Comparison of ENCODE assay signal across 13 mouse cellular contexts in the genomic region with DNA sequence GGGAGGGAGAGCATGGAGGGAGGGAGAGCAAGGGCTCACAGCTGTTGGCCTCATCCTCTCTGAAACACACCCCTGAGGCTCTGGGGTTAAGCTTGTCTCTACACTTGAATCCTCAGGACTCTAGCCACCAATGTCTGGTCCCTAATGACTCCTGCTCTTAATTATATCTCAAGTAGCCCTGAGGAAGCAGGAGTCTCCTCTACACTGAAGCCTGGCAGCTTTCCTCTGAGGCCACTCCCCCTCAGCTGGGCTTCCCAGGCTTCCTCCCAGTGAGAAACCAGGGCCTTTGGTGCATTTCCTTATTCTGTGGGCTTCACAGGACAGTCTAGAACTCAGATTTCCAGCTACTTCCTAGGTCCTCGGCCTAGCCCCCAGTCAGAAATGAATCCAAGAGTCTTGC.
DNase-seq lines count a peak whose midpoint lies in the region; ATAC-seq and TF ChIP-seq lines count a peak whose summit lies in the region.
"Had no signal": no experiment of that assay in that cellular context is flagged by ENCODE, and none has a peak within 500 bp of the region (broad histone marks: within the 10 kb centered on the region; RNA-seq: fewer than 3 reads in every experiment).

No protein-coding gene starts in this region.

- no peaks in the 10 kb centered on the region for H3K27me3 ChIP-seq in hindbrain, embryonic 10.5 days (ENCODE audit: insufficient read depth, poor library complexity, severe bottlenecking)
- H3K27me3 ChIP-seq in hindbrain, embryonic 14.5 days (ENCODE audit: control insufficient read depth, insufficient read depth, low read length): no peaks in the 10 kb centered on the region
- no peaks in the 10 kb centered on the region for H3K27me3 ChIP-seq in stomach, embryonic 15.5 days (replicated peaks)
- no peaks in the 10 kb centered on the region for H3K27me3 ChIP-seq in stomach, postnatal 0 days (ENCODE audit: control insufficient read depth, insufficient read depth, low read length)
- no peaks in the 10 kb centered on the region for H3K27me3 ChIP-seq in midbrain, embryonic 15.5 days (replicated peaks)
- H3K27me3 ChIP-seq: Patski had no signal

- no peak for TF ChIP-seq EP300 in stomach, postnatal 0 days (optimal IDR thresholded peaks at IDR 0.05)

- H3K4me1 ChIP-seq in hindbrain, embryonic 10.5 days (replicated peaks): peaks cover 49% of the 10 kb centered on the region
- peaks cover 15% of the 10 kb centered on the region for H3K4me1 ChIP-seq in hindbrain, embryonic 14.5 days (replicated peaks; ENCODE audit: control insufficient read depth, insufficient read depth, low read length)
- H3K4me1 ChIP-seq in stomach, embryonic 15.5 days: no peaks in the 10 kb centered on the region
- H3K4me1 ChIP-seq in stomach, postnatal 0 days (replicated peaks; ENCODE audit: control insufficient read depth, insufficient read depth): no peaks in the 10 kb centered on the region
- peaks cover 21% of the 10 kb centered on the region for H3K4me1 ChIP-seq in midbrain, embryonic 15.5 days

- H3K4me3 ChIP-seq in hindbrain, embryonic 10.5 days: no peak overlapping the region
- no peak overlapping the region for H3K4me3 ChIP-seq in hindbrain, embryonic 14.5 days (replicated peaks; ENCODE audit: low read length)
- H3K4me3 ChIP-seq in stomach, embryonic 15.5 days (replicated peaks): no peak overlapping the region
- H3K4me3 ChIP-seq in stomach, postnatal 0 days (ENCODE audit: low read depth, low read length): no peak overlapping the region
- no peak overlapping the region for H3K4me3 ChIP-seq in midbrain, embryonic 15.5 days

- no peak for DNase-seq in hindbrain, embryonic 10.5 days (ENCODE audit: low spot score)
- no peak for DNase-seq in hindbrain, embryonic 14.5 days (ENCODE audit: low spot score)
- no peak for DNase-seq in stomach, postnatal 0 days (ENCODE audit: low spot score)
- DNase-seq in heart, postnatal 14 days: peak; percentile 56 to 67
- no peak for DNase-seq in thymus, postnatal 36 days
- DNase-seq in adipocyte (ENCODE audit: low spot score): no peak
- DNase-seq: adrenal gland, postnatal 25 days; cerebellum, adult 18-20 months; layer of hippocampus, postnatal 36 days; midbrain, embryonic 14.5 days had no signal

- peaks cover 60% of the 10 kb centered on the region for H3K36me3 ChIP-seq in hindbrain, embryonic 10.5 days
- peaks cover 38% of the 10 kb centered on the region for H3K36me3 ChIP-seq in hindbrain, embryonic 14.5 days (replicated peaks; ENCODE audit: control insufficient read depth, insufficient read depth)
- H3K36me3 ChIP-seq in stomach, embryonic 15.5 days: 0 out of 2 replicates have a peak, but pooled peaks cover 4% of the 10 kb centered on the region
- 0 out of 2 replicates have a peak, but pooled peaks cover 6% of the 10 kb centered on the region for H3K36me3 ChIP-seq in stomach, postnatal 0 days (ENCODE audit: control insufficient read depth, insufficient read depth, low read length)
- peaks cover 7% of the 10 kb centered on the region; the same call in 1 of the 2 replicates for H3K36me3 ChIP-seq in midbrain, embryonic 15.5 days (replicated peaks)

- no peak overlapping the region for H3K4me2 ChIP-seq in hindbrain, embryonic 14.5 days (replicated peaks)
- H3K4me2 ChIP-seq in stomach, embryonic 15.5 days: no peak overlapping the region
- no peak overlapping the region for H3K4me2 ChIP-seq in stomach, postnatal 0 days (replicated peaks; ENCODE audit: low read depth)
- H3K4me2 ChIP-seq in midbrain, embryonic 15.5 days: no peak overlapping the region

- ATAC-seq in hindbrain, embryonic 14.5 days (ENCODE audit: low FRiP score): no peak
- ATAC-seq in stomach, embryonic 15.5 days (ENCODE audit: insufficient read depth, low FRiP score, low read depth): 0 out of 2 replicates have a peak, but pooled peaks have one; percentile 35
- no peak for ATAC-seq in stomach, postnatal 0 days (ENCODE audit: low FRiP score, low TSS enrichment)
- ATAC-seq in midbrain, embryonic 15.5 days (replicated peaks): no peak
- ATAC-seq: Patski had no signal

- 0 out of 2 replicates have a peak, but pooled peaks cover 3% of the 10 kb centered on the region for H3K9me3 ChIP-seq in hindbrain, embryonic 10.5 days
- H3K9me3 ChIP-seq in hindbrain, embryonic 14.5 days (ENCODE audit: control insufficient read depth, low read length): no peaks in the 10 kb centered on the region
- no peaks in the 10 kb centered on the region for H3K9me3 ChIP-seq in stomach, embryonic 15.5 days
- H3K9me3 ChIP-seq in stomach, postnatal 0 days (ENCODE audit: control insufficient read depth, low read length): no peaks in the 10 kb centered on the region
- H3K9me3 ChIP-seq in midbrain, embryonic 15.5 days: no peaks in the 10 kb centered on the region

- 68% methylated on average over 1 of the region's 1 CpGs for WGBS in hindbrain, embryonic 10.5 days
- 64% methylated on average over 1 of the region's 1 CpGs for WGBS in hindbrain, embryonic 14.5 days
- 42% methylated on average over 1 of the region's 1 CpGs for WGBS in stomach, embryonic 15.5 days
- WGBS in stomach, postnatal 0 days: 56% methylated on average over 1 of the region's 1 CpGs
- WGBS in midbrain, embryonic 15.5 days: 70% methylated on average over 1 of the region's 1 CpGs

- intact Hi-C loops in heart, postnatal 14 days (cut with DNase I): no loop called here

- TF ChIP-seq CTCF in stomach, postnatal 0 days (IDR thresholded peaks at IDR 0.05; ENCODE audit: low read depth): no peak

- H3K27ac ChIP-seq in hindbrain, embryonic 10.5 days: 0 out of 2 replicates have a peak overlapping the region, but pooled peaks have one; percentile 50
- no peak overlapping the region for H3K27ac ChIP-seq in hindbrain, embryonic 14.5 days
- H3K27ac ChIP-seq in stomach, embryonic 15.5 days: no peak overlapping the region
- H3K27ac ChIP-seq in stomach, postnatal 0 days (replicated peaks): no peak overlapping the region
- H3K27ac ChIP-seq in midbrain, embryonic 15.5 days: no peak overlapping the region

- no peak overlapping the region for H3K9ac ChIP-seq in hindbrain, embryonic 14.5 days
- H3K9ac ChIP-seq in stomach, embryonic 15.5 days: no peak overlapping the region
- H3K9ac ChIP-seq in stomach, postnatal 0 days (ENCODE audit: low read length): no peak overlapping the region
- no peak overlapping the region for H3K9ac ChIP-seq in midbrain, embryonic 15.5 days

Comparison
In these comparisons a context has a peak if more than half of its experiments do, and no peak if none do; other contexts are left out.
1. DNase-seq: peak in heart, postnatal 14 days (2 of 2); none in hindbrain, embryonic 10.5 days (single experiment), hindbrain, embryonic 14.5 days (single experiment), stomach, postnatal 0 days (single experiment), thymus, postnatal 36 days (0 of 2) and adipocyte (single experiment).